Mouse (Mus musculus): Measurements from ENCODE around the gene Glipr1l3.
A peak's percentile ranks its signal among the peaks of the same experiment; 100 is the strongest.
"Not testable (repeated sequence)": the region's sequence is repeated elsewhere in the genome, so short reads cannot be mapped to it uniquely, and the experiment has no call there.

The Glipr1l3 gene

DNA sequence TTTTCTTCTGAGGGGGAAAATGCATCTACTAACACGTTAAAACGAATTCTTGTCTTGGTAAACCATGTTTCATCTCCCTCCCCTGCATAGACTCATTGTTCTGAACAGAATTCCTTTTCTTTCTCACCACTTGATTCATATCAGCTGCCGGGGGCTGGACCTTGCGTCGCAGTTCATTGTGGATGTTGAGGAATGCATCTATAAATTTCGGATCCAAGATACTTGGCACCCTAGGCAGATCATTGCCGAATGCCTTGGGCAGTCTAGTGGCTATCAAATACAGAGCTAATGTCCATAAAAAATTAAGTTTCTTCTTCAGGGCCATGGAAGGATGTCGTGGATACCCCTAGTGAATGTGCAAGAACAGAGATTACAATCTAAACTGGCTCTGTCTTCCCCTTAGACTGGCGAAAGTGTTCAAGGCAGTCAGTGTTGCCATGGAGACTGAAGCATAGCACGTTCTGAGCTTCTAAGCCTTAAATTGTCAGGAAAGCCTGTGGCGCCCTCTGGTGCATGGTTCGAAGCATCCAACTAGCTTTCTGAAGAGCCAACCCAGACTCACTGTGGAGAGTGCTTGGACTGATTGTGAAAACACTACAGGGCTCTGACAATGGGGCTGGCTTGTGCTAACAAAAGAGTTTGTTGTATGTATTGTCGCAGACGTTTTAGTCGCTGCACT is at the start of gene Glipr1l3:
TSS of gene Glipr1l3 (minus strand) at position 446 of the 679 bp plus-strand sequence.
- DNase-seq, result peak; percentile 73 to 74

DNA sequence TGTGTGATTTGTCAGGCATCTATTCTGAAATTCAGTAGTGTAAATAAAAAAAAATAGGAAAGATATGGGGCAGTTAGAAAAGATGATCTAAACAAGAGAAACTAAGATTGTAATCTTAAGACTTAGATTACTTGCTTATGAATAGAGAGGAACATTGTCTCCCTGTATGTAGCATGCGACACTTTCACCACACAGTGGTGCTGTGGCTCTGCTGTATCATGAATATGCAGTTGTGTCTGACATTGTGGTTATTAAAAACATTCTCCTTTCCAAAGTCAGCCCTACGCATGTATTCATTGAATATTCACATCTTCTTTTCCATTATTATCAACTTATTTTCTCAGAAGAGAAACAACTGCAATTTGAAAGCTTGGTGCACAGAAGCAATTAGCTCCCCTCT is 43.3 kb upstream of the Glipr1l3 start:
- DNase-seq, result no peak

DNA sequence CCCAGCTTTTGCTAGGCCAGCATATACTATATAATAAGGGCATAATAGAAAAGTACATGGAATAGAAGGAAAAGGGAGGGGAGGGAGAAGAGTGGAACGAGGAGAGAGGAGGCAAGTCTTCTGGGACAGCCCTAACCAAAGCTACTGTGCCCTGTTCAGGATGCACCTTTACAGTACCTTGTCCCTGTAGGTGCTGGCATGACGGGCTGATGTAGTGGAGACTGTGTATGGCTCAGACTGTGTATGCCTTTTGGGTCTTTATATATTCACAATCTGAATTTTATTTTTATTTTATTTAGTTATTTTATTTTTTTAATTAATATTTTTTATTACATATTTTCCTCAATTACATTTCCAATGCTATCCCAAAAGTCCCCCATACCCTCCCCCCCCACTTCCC is 33.8 kb upstream of the Glipr1l3 start:
- not testable (repeated sequence) for DNase-seq

DNA sequence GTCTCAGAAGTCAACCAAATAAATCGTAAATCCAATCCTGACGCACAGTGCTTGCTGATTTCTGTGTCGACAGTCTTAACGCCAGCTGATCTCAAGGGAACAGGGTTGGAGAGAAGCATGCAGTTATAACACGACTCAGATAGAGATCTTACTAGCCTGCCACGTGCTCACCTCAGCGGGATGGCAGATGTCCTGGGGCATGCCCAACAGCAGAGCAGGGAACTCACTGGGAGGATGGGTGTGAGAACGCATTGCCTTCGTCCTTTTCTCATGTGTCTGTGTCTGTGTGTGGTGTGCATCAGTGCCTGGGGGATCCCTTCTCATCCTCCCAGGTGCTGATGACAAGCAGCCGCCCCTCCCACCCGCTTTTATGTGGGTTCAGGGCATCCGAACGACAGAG is 16.9 kb upstream of the Glipr1l3 start:
- DNase-seq, result not testable (repeated sequence)

DNA sequence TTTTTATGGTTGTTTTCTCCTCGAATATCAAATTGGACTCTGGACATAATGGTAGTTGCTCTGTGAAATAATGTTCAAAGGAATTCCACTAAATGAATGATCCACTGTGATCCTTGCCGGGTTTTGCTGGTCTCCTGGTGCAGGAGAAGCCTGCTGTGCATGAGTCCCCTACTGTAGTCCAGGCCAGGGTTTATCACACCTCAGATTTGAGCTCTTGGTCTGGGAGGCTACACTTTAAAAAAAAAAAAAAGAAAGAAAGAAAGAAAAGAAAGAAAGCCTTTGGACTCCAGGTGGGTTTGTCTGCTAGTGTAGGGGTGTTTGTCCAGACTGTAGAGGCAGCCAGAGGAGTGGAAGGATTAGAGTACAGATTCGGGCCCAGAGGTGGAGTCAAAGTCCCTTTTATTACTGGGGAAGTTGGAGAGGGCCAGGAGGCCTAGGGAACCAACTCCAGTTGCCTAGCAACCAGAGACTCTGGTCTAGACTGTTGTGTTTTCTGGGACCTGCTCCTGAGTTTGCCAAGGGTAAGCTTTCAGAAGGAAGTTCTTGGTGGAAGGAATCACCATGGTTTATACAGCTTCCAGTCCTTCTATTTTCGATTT is 3.1 kb upstream of the Glipr1l3 start, which contains the start of gene Caps2:
TSS of gene Caps2 (plus strand) at position 454 of the 599 bp plus-strand sequence.
- DNase-seq, result no peak

DNA sequence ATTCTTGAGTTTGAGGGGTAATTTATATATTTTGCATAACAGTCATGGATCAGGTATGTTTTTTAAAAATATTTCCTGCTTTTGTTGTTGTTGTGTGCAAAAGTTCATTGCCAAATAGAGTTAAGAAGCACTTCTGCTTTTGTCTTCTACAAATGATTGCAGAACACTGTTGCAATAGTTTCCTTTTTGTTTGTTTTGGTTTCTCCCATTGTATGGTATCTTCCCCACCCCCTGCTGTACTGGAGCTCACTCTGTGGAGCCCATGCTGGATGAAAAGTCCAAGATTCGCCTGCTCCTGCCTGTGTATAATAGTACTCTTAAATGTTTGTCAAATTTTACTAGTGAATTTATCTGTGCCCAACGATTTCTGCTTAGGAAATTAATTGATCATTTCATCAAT is 20.3 kb downstream of the Glipr1l3 start:
- no peak for DNase-seq

DNA sequence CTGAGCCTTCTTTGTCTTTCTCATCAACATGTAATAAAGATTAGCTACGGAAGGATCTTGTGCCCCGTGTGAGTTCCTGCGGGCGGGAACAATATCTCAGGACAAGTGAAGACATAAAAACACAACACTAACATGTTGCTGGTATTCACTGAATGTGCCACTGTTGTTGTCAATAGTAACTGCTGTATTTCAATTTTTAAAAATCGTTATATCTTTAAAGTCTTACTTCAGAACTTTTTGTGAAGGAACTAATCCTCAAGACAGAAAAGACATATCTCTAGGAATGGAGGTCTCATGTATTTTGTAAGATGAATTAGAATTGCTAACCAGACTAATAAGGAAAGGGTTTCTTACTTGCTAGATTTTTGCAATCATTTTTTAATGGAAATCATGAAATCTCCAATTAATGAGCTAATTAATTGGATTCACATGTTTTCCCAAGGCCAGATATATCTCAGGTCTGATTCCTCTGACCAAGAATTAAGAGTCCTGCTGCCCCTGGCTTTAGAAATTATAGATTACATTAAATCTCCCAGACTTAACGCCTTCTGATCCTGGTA is 21.2 kb downstream of the Glipr1l3 start:
- DNase-seq, result no peak

DNA sequence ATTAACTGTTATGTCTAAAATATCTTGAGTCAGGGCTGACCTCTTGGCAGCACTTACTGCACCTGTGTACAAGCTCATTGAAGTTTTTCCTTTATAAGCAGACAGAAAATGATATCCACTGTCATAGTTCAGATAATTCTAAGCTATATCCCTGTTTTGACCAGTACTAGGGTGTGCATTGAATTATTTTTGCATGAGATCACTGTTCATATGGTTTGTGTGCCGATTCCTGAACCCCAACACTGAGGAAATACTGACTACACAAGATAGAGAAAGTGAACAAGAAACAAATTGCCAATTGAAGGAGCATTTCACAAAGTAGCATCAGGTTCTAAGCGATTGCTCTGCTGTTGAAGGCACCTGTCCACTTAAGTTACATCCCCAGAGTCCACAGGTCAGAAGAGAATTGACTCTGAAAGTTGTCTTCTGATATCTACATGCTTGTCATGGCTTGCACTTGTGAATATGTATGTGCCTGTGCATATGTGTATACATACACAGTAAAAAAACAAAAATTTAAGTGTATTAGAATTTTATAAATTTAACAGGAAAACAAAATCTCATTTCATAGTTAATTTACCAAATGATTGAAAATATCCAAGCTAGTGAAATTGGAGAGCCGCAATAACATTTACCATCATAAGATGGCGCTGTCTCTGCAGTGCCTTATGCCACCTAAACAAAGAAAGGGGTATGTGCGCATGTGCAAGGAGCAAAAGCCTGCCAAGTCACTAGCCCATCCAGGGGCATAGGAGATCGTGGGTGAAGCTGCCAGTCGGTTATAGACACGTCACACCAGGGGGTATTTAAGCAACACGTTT is 21.9 kb downstream of the Glipr1l3 start:
- DNase-seq, result peak; percentile 10 to 11

DNA sequence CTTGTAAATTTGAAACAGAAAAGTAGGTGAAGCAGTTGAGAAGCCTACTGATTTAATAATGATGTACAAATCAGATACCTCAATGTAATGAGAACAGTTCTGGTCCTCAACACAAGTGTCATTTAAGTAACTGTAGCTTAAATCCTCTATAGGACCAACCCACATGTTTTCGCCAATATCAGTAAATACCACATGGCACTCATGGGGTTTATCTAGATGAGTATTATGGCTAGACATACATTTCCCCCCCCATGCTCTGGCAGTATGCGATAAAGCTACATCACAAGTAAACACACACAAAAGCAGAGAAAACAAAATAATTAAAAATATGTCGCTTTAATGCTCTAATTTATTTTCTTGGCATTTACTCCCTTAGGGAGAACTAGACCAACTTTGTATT is 27.9 kb downstream of the Glipr1l3 start:
- no peak for DNase-seq

DNA sequence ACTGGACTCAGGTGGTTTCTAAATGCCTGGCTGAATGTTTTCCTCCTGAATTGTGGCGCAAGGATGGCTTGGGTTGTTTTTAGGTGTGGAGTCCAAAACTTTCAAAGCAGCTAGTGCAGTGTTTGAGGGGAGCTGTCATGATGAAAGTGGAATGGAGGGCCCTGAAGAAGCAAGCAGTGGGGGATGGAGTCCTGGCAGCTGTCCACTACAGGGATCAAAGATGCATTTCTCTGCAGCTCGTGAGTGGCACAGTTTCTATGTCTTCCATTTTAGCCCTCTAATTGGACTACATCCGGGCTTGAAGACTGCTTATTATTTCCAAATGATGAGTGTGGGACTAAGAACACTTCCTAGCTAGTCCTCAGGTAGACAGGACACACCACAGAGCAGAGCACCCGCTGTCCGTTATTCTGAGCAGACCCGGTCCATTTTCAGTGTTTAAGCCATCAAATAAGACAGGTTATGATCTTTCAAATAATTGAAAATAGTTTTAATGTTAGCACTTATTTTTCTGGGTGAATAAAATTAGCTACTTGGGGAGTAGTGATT is 32.4 kb downstream of the Glipr1l3 start:
- not testable (repeated sequence) for DNase-seq

DNA sequence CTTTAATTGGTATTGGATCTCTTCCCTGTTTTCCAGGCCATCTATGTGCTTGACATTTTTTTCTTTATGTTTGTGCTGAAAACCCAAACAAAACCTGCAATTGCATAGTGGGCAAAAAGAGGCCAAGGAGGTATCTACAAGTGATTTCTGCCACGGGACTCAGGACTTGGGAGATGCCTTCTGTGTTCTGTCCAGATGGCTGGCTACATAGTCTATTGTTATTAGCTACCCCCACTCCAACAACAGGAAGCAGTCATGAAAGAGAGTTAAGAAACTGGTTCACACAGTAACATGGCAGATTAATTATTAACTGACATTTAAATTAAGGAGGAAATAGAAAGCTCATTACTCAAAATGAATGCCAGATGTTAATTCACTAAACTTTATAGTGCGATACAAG is 35.0 kb downstream of the Glipr1l3 start:
- DNase-seq, result not testable (repeated sequence)

DNA sequence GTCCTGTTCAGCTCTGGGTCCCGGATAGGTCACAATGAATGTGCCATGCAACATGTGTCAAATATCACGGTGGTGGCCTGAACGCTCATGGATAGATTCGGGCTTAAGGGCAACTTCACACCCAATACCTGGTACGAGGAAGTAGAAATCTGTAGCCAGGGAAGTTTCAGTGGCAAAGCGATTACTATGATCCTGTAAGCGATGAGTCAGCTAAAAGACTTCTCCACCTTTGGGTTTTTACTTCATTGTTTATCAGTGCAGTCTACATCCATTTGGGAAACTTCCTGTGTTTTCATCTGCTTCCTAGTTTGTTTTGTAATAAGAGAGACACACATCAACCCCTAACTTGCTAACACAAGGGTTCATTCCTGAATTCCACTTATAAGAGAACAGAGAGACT is 49.7 kb downstream of the Glipr1l3 start:
- DNase-seq, result no peak

DNA sequence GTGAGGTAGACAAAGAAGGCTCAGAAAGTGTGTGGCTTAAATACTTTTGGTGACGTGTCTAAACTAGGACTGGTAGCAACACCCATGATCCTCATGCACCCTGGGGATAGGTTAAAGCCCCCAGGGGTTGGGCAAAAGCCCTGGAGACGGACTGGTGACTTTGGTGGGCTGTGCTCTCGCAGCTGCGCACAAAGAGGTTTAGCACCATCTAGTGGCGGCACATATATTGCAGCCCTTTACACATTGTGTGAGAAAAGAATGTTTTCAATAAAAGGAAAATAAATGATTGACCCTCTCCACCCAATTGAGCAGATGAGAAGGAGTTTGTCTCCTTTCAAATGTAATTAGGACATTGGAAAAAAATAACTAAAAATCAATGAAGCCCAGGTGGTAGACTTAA is 54.3 kb downstream of the Glipr1l3 start:
- peak; percentile 32 to 40 for DNase-seq
